Mouse (Mus musculus) limb, embryonic 11.5 days (tissue): ENCODE data around the gene Fbll1. TPM values are rescaled to one million over a fixed set of nuclear protein-coding genes. Genes with fewer than 3 reads are reported as not detected.

Experiments
- ATAC-seq: fragments of 200-750 bp; cut with Nextera tagmentation; 2 replicates; pipeline ENCODE4 v1.8.0; 2017; ENCODE audit warnings: low read depth; ENCODE audit not compliant: insufficient number of reproducible peaks, low FRiP score, low TSS enrichment
- DNase-seq: peaks from one replicate; pipeline ENCODE4 v3.0.0-alpha.2; 2015; ENCODE audit warnings: low spot score
- H3K27ac ChIP-seq: fragments of 300-500 bp; sonication (generic); replicated peaks from 2 replicates; pipeline ENCODE4 v1.5.1; 2014; ENCODE audit warnings: low read depth, mild to moderate bottlenecking, low read length
- H3K27me3 ChIP-seq: fragments of 300-500 bp; sonication (generic); 2 replicates; pipeline ENCODE4 v1.6.1; 2014; ENCODE audit warnings: mild to moderate bottlenecking, low read length, mixed read lengths; ENCODE audit not compliant: control insufficient read depth, insufficient read depth
- H3K36me3 ChIP-seq: fragments of 300-500 bp; sonication (generic); 2 replicates; pipeline ENCODE4 v1.6.1; 2014; ENCODE audit warnings: mild to moderate bottlenecking, low read length, moderate library complexity, mixed read lengths; ENCODE audit not compliant: control insufficient read depth, insufficient read depth
- H3K4me1 ChIP-seq: fragments of 300-500 bp; sonication (generic); 2 replicates; pipeline ENCODE4 v1.6.1; 2014; ENCODE audit warnings: low read length, mixed read lengths; ENCODE audit not compliant: control insufficient read depth, insufficient read depth
- H3K4me2 ChIP-seq: fragments of 300-500 bp; sonication (generic); 2 replicates; pipeline ENCODE4 v1.6.1; 2014; ENCODE audit warnings: low read depth, mild to moderate bottlenecking, moderate library complexity; ENCODE audit not compliant: severe bottlenecking
- H3K4me3 ChIP-seq: fragments of 300-500 bp; sonication (generic); 2 replicates; pipeline ENCODE4 v1.5.1; 2014; ENCODE audit warnings: low read depth, low read length
- H3K9ac ChIP-seq: fragments of 300-500 bp; sonication (generic); 2 replicates; pipeline ENCODE4 v1.6.1; 2014; ENCODE audit warnings: mild to moderate bottlenecking, low read length
- H3K9me3 ChIP-seq: fragments of 300-500 bp; sonication (generic); 2 replicates; pipeline ENCODE4 v1.6.1; 2016; ENCODE audit warnings: low read length; ENCODE audit not compliant: control insufficient read depth
- WGBS: fragments of 180-500 bp; shearing (Covaris S2); extraction: QIAGEN DNeasy Blood & Tissue Kit; methylation state at CpG from one replicate; pipeline ENCODE4 v1.1.7; 2014; 5-methylcytosine and 5-hydroxymethylcytosine counted together
- polyA plus RNA-seq: library from polyadenylated mRNA; unstranded; fragments of >200 nt; fragmentation: Nextera tagmentation; extraction: Ambion mirVana; gene quantifications from 2 replicates; pipeline ENCODE4 v1.2.1, GENCODE M21; 2014

Fbll1 gene
- polyA plus RNA-seq, 1 experiment from 2014 or later, result not detected

DNA sequence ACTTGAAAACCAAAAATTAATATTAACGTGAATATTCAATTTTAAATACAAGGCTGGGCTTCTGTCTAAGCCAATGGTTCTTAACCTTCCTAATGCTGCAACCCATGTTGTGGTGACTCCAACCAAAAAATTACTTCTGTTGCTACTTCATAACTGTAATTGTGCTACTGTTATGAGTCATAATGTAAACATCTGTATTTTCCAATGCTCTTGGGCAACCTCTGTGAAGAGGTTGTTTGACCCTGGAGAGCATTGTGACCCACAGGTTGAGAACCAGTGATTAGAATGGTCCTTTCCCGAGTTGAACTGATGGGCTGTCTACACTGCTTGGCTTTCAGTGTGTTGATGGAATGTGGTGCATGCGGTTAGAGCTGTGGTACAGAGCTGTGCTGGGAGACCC lies 22.2 kb downstream of the Fbll1 start:
- no peak for DNase-seq
- ATAC-seq, result no peak
- peaks cover 14% of the 10 kb centered on the region for H3K36me3 ChIP-seq

DNA sequence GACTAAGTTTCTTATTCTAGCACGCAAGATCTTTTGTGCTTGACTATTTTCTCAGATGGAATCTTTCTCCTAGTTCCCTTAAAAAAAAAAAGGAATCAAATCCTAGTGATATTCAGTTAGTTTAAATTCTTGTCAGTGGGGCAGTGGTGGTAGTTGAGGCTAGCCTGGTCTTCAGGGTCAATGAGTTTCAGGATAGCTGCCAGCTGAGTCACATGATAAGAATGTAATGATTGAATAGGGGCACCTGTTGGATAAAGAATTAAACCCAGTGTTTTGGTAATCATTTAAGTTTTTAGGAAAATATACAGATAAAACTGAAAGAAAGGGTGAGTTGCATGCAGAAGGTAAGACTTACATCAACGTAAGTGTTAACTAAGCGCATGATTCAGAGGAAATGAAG lies 23.1 kb downstream of the Fbll1 start:
- Histone ChIP-seq H3K9me3 (no peaks in the 10 kb centered on the region), H3K27me3 (no peaks in the 10 kb centered on the region), H3K4me1 (peaks cover 2% of the 10 kb centered on the region; the same call in 1 of the 2 replicates), H3K4me3 (no peak overlapping the region), H3K27ac (no peak overlapping the region), H3K4me2 (no peak overlapping the region), H3K9ac (no peak overlapping the region), H3K36me3 (peaks cover 14% of the 10 kb centered on the region)
- DNase-seq (no peak), ATAC-seq (no peak)
- WGBS, result 95% methylated on average over 3 of the region's 3 CpGs

More for the DNA sequence above, 22.2 kb downstream of the Fbll1 start:
- Histone ChIP-seq H3K4me2 (no peak overlapping the region), H3K4me3 (no peak overlapping the region), H3K27me3 (no peaks in the 10 kb centered on the region), H3K4me1 (no peaks in the 10 kb centered on the region), H3K27ac (no peak overlapping the region), H3K9ac (no peak overlapping the region), H3K9me3 (no peaks in the 10 kb centered on the region)
- WGBS, result 92% methylated on average over 3 of the region's 3 CpGs

DNA sequence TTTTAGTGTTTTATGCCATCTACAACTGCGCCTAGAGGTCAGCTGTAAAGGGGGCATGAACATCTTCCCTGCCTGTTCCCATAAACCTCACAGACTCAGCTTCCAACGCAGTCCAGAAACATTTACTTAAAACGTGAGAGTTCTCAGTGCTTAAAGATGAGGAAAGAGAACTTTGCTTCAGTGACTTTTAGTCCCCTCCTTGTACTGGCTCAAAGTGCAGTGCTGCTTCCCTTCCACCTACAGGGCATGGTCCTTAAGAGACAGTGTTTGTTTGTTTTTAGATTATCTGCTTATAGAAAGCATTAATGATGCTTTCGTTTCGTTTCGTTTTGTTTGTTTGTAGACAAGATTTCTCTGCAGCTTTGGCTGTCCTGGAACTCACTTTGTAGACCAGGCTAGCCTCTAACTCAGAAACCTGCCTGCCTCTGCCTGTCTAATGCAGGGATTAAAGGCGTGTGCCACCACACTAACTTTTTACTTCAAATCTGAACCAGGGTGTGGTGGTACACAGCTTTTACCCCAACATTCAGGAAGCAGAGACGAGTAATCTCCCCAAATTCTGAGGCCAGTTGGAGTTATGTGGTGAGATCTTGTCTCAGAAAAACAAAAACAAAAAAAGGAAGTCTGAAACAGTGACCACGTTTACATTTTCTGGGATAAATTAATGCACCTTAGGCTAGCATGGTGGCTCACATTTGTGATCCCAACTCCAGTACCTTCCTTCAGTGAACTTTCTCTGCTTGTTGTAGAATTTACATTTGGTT lies 27.8 kb downstream of the Fbll1 start:
- WGBS, result 66% methylated on average over 9 of the region's 9 CpGs
- H3K27me3 ChIP-seq, result no peaks in the 10 kb centered on the region
- peaks cover 3% of the 10 kb centered on the region; the same call in 1 of the 2 replicates for H3K4me1 ChIP-seq
- H3K27ac ChIP-seq, result no peak overlapping the region
- peaks cover 2% of the 10 kb centered on the region; the same call in 1 of the 2 replicates for H3K36me3 ChIP-seq
- peak overlapping the region; percentile 63 for H3K4me2 ChIP-seq
- peak overlapping the region; percentile 98 for H3K9ac ChIP-seq
- no peaks in the 10 kb centered on the region for H3K9me3 ChIP-seq
- DNase-seq (no peak), ATAC-seq (no peak)
- peak overlapping the region; percentile 93 for H3K4me3 ChIP-seq

- Histone ChIP-seq H3K36me3 (peaks cover 2% of the 10 kb centered on the region; the same call in 1 of the 2 replicates), H3K4me1 (peaks cover 3% of the 10 kb centered on the region; the same call in 1 of the 2 replicates), H3K4me3 (peak overlapping the region; percentile 93), H3K9me3 (no peaks in the 10 kb centered on the region), H3K4me2 (peak overlapping the region; percentile 63), H3K27me3 (no peaks in the 10 kb centered on the region), H3K9ac (peak overlapping the region; percentile 98), H3K27ac (peak overlapping the region; percentile 90)
- WGBS, result under 1% methylated on average over 31 of the region's 41 CpGs
- DNase-seq, result peak; percentile 77
- ATAC-seq, result peak; percentile 89
Observed at GRCm38 (mm10) chr11:35769746-35770437, 28.8 kb downstream of the Fbll1 start.

- H3K27me3 ChIP-seq, result no peaks in the 10 kb centered on the region
- DNase-seq (peak; percentile 98), ATAC-seq (peak; percentile 100)
- H3K9me3 ChIP-seq, result no peaks in the 10 kb centered on the region
- H3K36me3 ChIP-seq, result peaks cover 2% of the 10 kb centered on the region; the same call in 1 of the 2 replicates
- H3K27ac ChIP-seq, result peak within 1 kb of the TSS; percentile 90
- H3K4me1 ChIP-seq, result peaks cover 3% of the 10 kb centered on the region; the same call in 1 of the 2 replicates
- H3K4me3 ChIP-seq, result peak within 1 kb of the TSS; percentile 93
- under 1% methylated on average over 46 of the region's 50 CpGs for WGBS
- H3K4me2 ChIP-seq, result peak within 1 kb of the TSS; percentile 63
- peak within 1 kb of the TSS; percentile 98 for H3K9ac ChIP-seq
Observed at GRCm38 (mm10) chr11:35769188-35769745, 29.4 kb downstream of the Fbll1 start, which contains the start of gene Pank3. TSS of gene Pank3 (plus strand) at chr11:35769484.

GRCm38 (mm10) chr11:35766845-35767244 lies 31.8 kb downstream of the Fbll1 start:
- H3K4me3 ChIP-seq, result no peak overlapping the region
- DNase-seq, result no peak
- ATAC-seq, result no peak
- 91% methylated on average over 5 of the region's 5 CpGs for WGBS
- H3K27me3 ChIP-seq, result no peaks in the 10 kb centered on the region
- no peak overlapping the region for H3K4me2 ChIP-seq
- H3K36me3 ChIP-seq, result no peaks in the 10 kb centered on the region
- peaks cover 3% of the 10 kb centered on the region; the same call in 1 of the 2 replicates for H3K4me1 ChIP-seq
- no peak overlapping the region for H3K9ac ChIP-seq
- no peak overlapping the region for H3K27ac ChIP-seq
- H3K9me3 ChIP-seq, result no peaks in the 10 kb centered on the region

DNA sequence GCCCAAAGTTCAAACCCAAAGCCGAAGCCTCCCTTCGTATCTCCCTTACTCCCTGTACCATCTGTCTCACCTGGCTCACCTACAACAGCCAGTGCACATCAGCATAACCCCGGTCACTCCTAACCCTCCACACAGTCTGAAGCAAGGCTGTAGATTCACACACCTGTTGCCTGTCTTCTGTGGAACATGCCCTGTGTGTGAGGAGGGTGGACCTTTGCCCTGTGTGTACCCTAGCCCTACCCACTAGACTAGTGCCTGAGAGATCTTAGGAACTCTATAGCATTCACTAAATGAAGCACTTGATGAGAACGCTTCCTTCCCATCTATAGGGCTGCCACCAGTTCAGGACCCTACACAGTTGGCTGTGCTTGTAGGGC lies 38.1 kb downstream of the Fbll1 start:
- H3K9ac ChIP-seq, result no peak overlapping the region
- H3K36me3 ChIP-seq, result no peaks in the 10 kb centered on the region
- ATAC-seq (no peak), DNase-seq (no peak)
- 91% methylated on average over 4 of the region's 4 CpGs for WGBS
- no peak overlapping the region for H3K4me2 ChIP-seq
- no peaks in the 10 kb centered on the region for H3K9me3 ChIP-seq
- no peaks in the 10 kb centered on the region for H3K27me3 ChIP-seq
- H3K4me1 ChIP-seq, result no peaks in the 10 kb centered on the region
- no peak overlapping the region for H3K27ac ChIP-seq
- H3K4me3 ChIP-seq, result no peak overlapping the region

DNA sequence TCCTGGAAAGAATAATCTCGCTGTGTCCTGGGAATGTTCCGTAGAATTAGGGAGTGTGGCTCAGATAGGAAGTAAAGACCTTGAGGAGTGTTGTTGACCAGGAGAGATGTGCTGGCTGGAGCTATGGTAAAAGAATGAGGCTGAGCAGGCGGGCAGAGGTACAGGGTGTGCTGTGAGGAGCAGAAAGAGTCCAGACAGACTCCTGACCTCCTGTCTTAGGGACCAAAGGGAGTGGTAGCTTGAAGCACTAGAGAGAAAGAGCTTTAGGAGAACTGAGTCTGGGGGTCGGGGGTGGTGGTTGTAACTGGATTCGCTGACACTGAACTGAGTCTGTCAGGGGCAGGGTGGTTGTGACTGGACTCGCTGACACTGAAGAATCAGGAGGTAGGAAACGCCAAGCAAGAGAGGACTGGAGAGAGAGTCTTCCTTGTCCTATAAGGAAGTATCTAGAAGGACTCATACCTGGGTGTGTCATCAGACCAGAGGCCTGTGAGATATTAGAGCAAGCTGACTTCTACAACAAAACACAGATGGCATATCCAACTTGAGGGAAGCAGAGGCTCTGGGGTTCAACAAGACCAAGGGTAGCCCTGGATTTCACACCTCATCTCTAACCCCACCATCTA lies 38.6 kb downstream of the Fbll1 start:
- Histone ChIP-seq H3K4me2 (no peak overlapping the region), H3K27ac (no peak overlapping the region), H3K4me3 (no peak overlapping the region), H3K27me3 (no peaks in the 10 kb centered on the region), H3K9me3 (no peaks in the 10 kb centered on the region), H3K36me3 (no peaks in the 10 kb centered on the region), H3K4me1 (no peaks in the 10 kb centered on the region), H3K9ac (no peak overlapping the region)
- ATAC-seq (no peak), DNase-seq (no peak)
- 90% methylated on average over 7 of the region's 7 CpGs for WGBS
